Mouse (Mus musculus) limb, embryonic 14.5 days (tissue): ENCODE results near the gene Ager. TPM values are rescaled to one million over a fixed set of nuclear protein-coding genes. Genes with fewer than 3 reads are reported as not detected.

ENCODE experiments used
- ATAC-seq: fragments of 200-750 bp; cut with Nextera tagmentation; 2 replicates; pipeline ENCODE4 v1.8.0; 2017; ENCODE audit warnings: low read depth, moderate number of reproducible peaks, moderate TSS enrichment; ENCODE audit not compliant: low FRiP score
- DNase-seq: peaks from one replicate; pipeline ENCODE4 v3.0.0-alpha.2; 2015; ENCODE audit warnings: low spot score
- H3K27ac ChIP-seq: fragments of 300-500 bp; sonication (generic); replicated peaks from 2 replicates; pipeline ENCODE4 v1.5.1; 2014; ENCODE audit warnings: low read depth, mild to moderate bottlenecking, low read length, moderate library complexity, mixed read lengths
- H3K27me3 ChIP-seq: fragments of 300-500 bp; sonication (generic); 2 replicates; pipeline ENCODE4 v1.6.1; 2014; ENCODE audit warnings: low read length, mixed read lengths; ENCODE audit not compliant: control insufficient read depth, insufficient read depth
- H3K36me3 ChIP-seq: fragments of 300-500 bp; sonication (generic); 2 replicates; pipeline ENCODE4 v1.6.1; 2014; ENCODE audit warnings: mild to moderate bottlenecking, low read length, moderate library complexity, mixed read lengths; ENCODE audit not compliant: control insufficient read depth, insufficient read depth
- H3K4me1 ChIP-seq: fragments of 300-500 bp; sonication (generic); 2 replicates; pipeline ENCODE4 v1.6.1; 2014; ENCODE audit warnings: antibody characterized with exemption, low read length, mixed read lengths; ENCODE audit not compliant: control insufficient read depth, insufficient read depth
- H3K4me2 ChIP-seq: fragments of 300-500 bp; sonication (generic); replicated peaks from 2 replicates; pipeline ENCODE4 v1.6.1; 2014; ENCODE audit warnings: low read depth, mild to moderate bottlenecking, low read length, moderate library complexity; ENCODE audit not compliant: severe bottlenecking
- H3K4me3 ChIP-seq: fragments of 300-500 bp; sonication (generic); replicated peaks from 2 replicates; pipeline ENCODE4 v1.5.1; 2014; ENCODE audit warnings: low read length
- H3K9ac ChIP-seq: fragments of 300-500 bp; sonication (generic); 2 replicates; pipeline ENCODE4 v1.6.1; 2014; ENCODE audit warnings: mild to moderate bottlenecking, low read depth, low read length, moderate library complexity; ENCODE audit not compliant: severe bottlenecking
- H3K9me3 ChIP-seq: fragments of 300-500 bp; sonication (generic); 2 replicates; pipeline ENCODE4 v1.6.1; 2016; ENCODE audit warnings: low read length; ENCODE audit not compliant: control insufficient read depth
- POLR2A ChIP-seq: fragments of 200-500 bp; IDR thresholded peaks from 2 replicates; pipeline ENCODE4 v1.8.0; 2012; ENCODE audit warnings: inconsistent platforms, mild to moderate bottlenecking, moderate library complexity, borderline replicate concordance; ENCODE audit not compliant: insufficient read depth, insufficient read length; ENCODE audit errors: extremely low read depth
- WGBS: fragments of 180-500 bp; shearing (Covaris S2); extraction: QIAGEN DNeasy Blood & Tissue Kit; methylation state at CpG from one replicate; pipeline ENCODE4 v1.1.7; 2014; 5-methylcytosine and 5-hydroxymethylcytosine counted together
- polyA plus RNA-seq, 2 experiments: library from polyadenylated mRNA; depleted of rRNA in 1 of 2; stranded (reverse) in 1 of 2; unstranded in 1 of 2; fragments of >200 nt; fragmentation: Nextera tagmentation in 1 of 2; extraction: Ambion mirVana in 1 of 2; gene quantifications; 2 replicates each; pipeline versions ENCODE4 v1.2.1 to v1.2.3; 2012 to 2014

Ager gene
- polyA plus RNA-seq, 2 experiments = 2.1 to 12.2 TPM

GRCm38 (mm10) chr17:34583819-34584218, 13.8 kb upstream of the Ager start:
- no peak overlapping the region for H3K27ac ChIP-seq

GRCm38 (mm10) chr17:34585121-34585520, 12.5 kb upstream of the Ager start:
- Histone ChIP-seq H3K27ac (no peak overlapping the region), H3K4me3 (no peak overlapping the region), H3K4me1 (peaks cover 29% of the 10 kb centered on the region), H3K9ac (no peak overlapping the region), H3K4me2 (no peak overlapping the region), H3K9me3 (no peaks in the 10 kb centered on the region), H3K36me3 (no peaks in the 10 kb centered on the region), H3K27me3 (no peaks in the 10 kb centered on the region)
- ATAC-seq (no peak), DNase-seq (no peak)
- no peak for TF ChIP-seq POLR2A
- 96% methylated on average over 8 of the region's 8 CpGs for WGBS

More at GRCm38 (mm10) chr17:34583819-34584218, 13.8 kb upstream of the Ager start:
- Histone ChIP-seq H3K4me1 (peaks cover 19% of the 10 kb centered on the region), H3K36me3 (no peaks in the 10 kb centered on the region), H3K4me3 (no peak overlapping the region), H3K27me3 (no peaks in the 10 kb centered on the region), H3K9ac (no peak overlapping the region), H3K4me2 (no peak overlapping the region), H3K9me3 (no peaks in the 10 kb centered on the region)
- ATAC-seq = no peak
- TF ChIP-seq POLR2A = no peak
- no peak for DNase-seq
- 94% methylated on average over 8 of the region's 8 CpGs for WGBS

GRCm38 (mm10) chr17:34585877-34586771, 11.5 kb upstream of the Ager start:
- peak overlapping the region; percentile 90 for H3K9ac ChIP-seq
- H3K4me2 ChIP-seq = peak overlapping the region; percentile 98
- no peaks in the 10 kb centered on the region for H3K36me3 ChIP-seq
- no peaks in the 10 kb centered on the region for H3K9me3 ChIP-seq
- peak overlapping the region; percentile 75 for H3K4me3 ChIP-seq
- H3K27ac ChIP-seq = peak overlapping the region; percentile 95
- ATAC-seq (0 out of 2 replicates have a peak, but pooled peaks have one; percentile 0), DNase-seq (no peak)
- no peaks in the 10 kb centered on the region for H3K27me3 ChIP-seq
- WGBS = 24% methylated on average over 32 of the region's 32 CpGs
- TF ChIP-seq POLR2A = 0 out of 2 replicates have a peak, but pooled peaks have one; percentile 4
- peaks cover 36% of the 10 kb centered on the region for H3K4me1 ChIP-seq

GRCm38 (mm10) chr17:34586796-34587422, 10.8 kb upstream of the Ager start:
- Histone ChIP-seq H3K27me3 (no peaks in the 10 kb centered on the region), H3K4me1 (peaks cover 40% of the 10 kb centered on the region), H3K36me3 (no peaks in the 10 kb centered on the region), H3K9ac (peak overlapping the region; percentile 90), H3K27ac (peak overlapping the region; percentile 95), H3K4me3 (peak overlapping the region; percentile 75), H3K4me2 (peak overlapping the region; percentile 98), H3K9me3 (no peaks in the 10 kb centered on the region)
- 2% methylated on average over 35 of the region's 38 CpGs for WGBS
- peak; percentile 93 for DNase-seq
- ATAC-seq = peak; percentile 86
- TF ChIP-seq POLR2A = peak; percentile 55; the same call in 1 of the 2 replicates

- H3K4me2 ChIP-seq = peak overlapping the region; percentile 98
- WGBS = 0% methylated on average over 25 of the region's 50 CpGs
- H3K27ac ChIP-seq = peak overlapping the region; percentile 95
- 0 out of 2 replicates have a peak, but pooled peaks have one; percentile 52 for TF ChIP-seq POLR2A
- H3K27me3 ChIP-seq = no peaks in the 10 kb centered on the region
- H3K36me3 ChIP-seq = no peaks in the 10 kb centered on the region
- peak; percentile 84 for ATAC-seq
- peak overlapping the region; percentile 90 for H3K9ac ChIP-seq
- H3K4me1 ChIP-seq = peaks cover 40% of the 10 kb centered on the region
- H3K9me3 ChIP-seq = no peaks in the 10 kb centered on the region
- DNase-seq = peak; percentile 95
- peak overlapping the region; percentile 75 for H3K4me3 ChIP-seq
Measured at GRCm38 (mm10) chr17:34587423-34587811, 10.2 kb upstream of the Ager start.
